Mouse (Mus musculus): ENCODE data around the gene Clk2. TPM values are rescaled to one million over a fixed set of nuclear protein-coding genes. Genes with fewer than 3 reads are reported as not detected.
A peak's percentile ranks its signal among the peaks of the same experiment; 100 is the strongest.

Gene Clk2
- polyA plus RNA-seq, 1 experiment from 2014 or later: 22.8 TPM

DNA sequence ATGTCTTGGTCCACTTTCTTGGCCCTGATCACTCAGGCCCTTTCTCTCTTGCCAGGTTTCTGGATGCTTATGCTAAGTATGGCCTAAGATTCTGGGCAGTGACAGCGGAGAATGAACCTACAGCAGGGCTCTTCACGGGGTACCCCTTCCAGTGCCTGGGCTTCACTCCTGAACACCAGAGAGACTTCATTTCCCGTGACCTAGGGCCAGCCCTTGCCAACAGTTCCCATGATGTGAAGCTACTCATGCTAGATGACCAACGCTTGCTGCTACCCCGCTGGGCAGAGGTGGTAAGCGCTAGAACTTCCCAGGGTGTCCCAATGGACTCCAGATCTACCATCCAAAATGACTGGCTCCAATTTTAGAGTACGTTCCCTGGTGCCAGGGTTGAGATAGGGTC lies 41.5 kb downstream of the Clk2 start:
- Histone ChIP-seq H3K9ac (ENCODE audit: low read depth, low read length) (no peak overlapping the region), H3K4me2 (no peak overlapping the region), H3K36me3 (ENCODE audit: control insufficient read depth, insufficient read depth, low read length) (peaks cover 39% of the 10 kb centered on the region), H3K9me3 (ENCODE audit: control insufficient read depth, low read length) (no peaks in the 10 kb centered on the region), H3K27me3 (replicated peaks; ENCODE audit: control insufficient read depth, insufficient read depth, low read length) (no peaks in the 10 kb centered on the region), H3K27ac (ENCODE audit: low read depth, low read length) (no peak overlapping the region), H3K4me1 (replicated peaks; ENCODE audit: control insufficient read depth, insufficient read depth, low read length) (peaks cover 3% of the 10 kb centered on the region), H3K4me3 (ENCODE audit: low read depth, low read length) (no peak overlapping the region)
- WGBS: 88% methylated on average over 7 of the region's 7 CpGs
- ATAC-seq (replicated peaks; ENCODE audit: low FRiP score): no peak
- DNase-seq (ENCODE audit: low spot score): no peak

GRCm38 (mm10) chr3:89206695-89207094 lies 42.1 kb downstream of the Clk2 start:
- Histone ChIP-seq H3K36me3 (ENCODE audit: control insufficient read depth, insufficient read depth, low read length) (peaks cover 39% of the 10 kb centered on the region), H3K27ac (ENCODE audit: low read depth, low read length) (no peak overlapping the region), H3K4me3 (ENCODE audit: low read depth, low read length) (no peak overlapping the region), H3K9me3 (ENCODE audit: control insufficient read depth, low read length) (no peaks in the 10 kb centered on the region), H3K9ac (ENCODE audit: low read depth, low read length) (no peak overlapping the region), H3K4me2 (no peak overlapping the region), H3K4me1 (replicated peaks; ENCODE audit: control insufficient read depth, insufficient read depth, low read length) (peaks cover 3% of the 10 kb centered on the region), H3K27me3 (replicated peaks; ENCODE audit: control insufficient read depth, insufficient read depth, low read length) (no peaks in the 10 kb centered on the region)
- DNase-seq (ENCODE audit: low spot score): no peak
- ATAC-seq (replicated peaks; ENCODE audit: low FRiP score): no peak
- WGBS: 84% methylated on average over 2 of the region's 2 CpGs

GRCm38 (mm10) chr3:89208075-89208657 lies 43.6 kb downstream of the Clk2 start:
- WGBS: 87% methylated on average over 13 of the region's 13 CpGs
- Histone ChIP-seq H3K4me3 (ENCODE audit: low read depth, low read length) (no peak overlapping the region), H3K4me1 (replicated peaks; ENCODE audit: control insufficient read depth, insufficient read depth, low read length) (peaks cover 10% of the 10 kb centered on the region), H3K36me3 (ENCODE audit: control insufficient read depth, insufficient read depth, low read length) (peaks cover 39% of the 10 kb centered on the region), H3K4me2 (no peak overlapping the region), H3K27ac (ENCODE audit: low read depth, low read length) (no peak overlapping the region), H3K9ac (ENCODE audit: low read depth, low read length) (no peak overlapping the region), H3K27me3 (replicated peaks; ENCODE audit: control insufficient read depth, insufficient read depth, low read length) (no peaks in the 10 kb centered on the region), H3K9me3 (ENCODE audit: control insufficient read depth, low read length) (no peaks in the 10 kb centered on the region)
- ATAC-seq (replicated peaks; ENCODE audit: low FRiP score): no peak
- no peak for DNase-seq (ENCODE audit: low spot score)

DNA sequence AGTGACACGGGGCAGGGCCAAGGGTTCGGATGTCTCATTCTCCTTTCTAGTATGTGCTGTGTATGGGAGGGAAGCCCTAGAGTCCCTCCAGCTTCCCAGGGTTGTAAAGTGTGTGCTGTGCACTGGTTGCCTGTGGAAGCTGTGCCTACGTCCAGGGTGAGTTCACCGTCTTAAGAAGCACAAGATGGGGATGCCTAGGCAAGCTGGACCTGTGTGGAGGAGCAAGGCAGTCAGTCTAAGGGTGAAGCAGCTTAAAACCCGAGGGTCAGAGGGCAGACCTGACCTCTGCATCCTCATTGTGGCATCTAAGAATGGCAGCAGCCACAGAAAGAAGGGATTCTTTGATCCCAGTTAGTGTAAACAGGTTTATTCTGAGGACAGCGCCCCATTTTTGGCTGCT lies 44.1 kb downstream of the Clk2 start:
- WGBS: 90% methylated on average over 6 of the region's 6 CpGs
- no peak overlapping the region for H3K27ac ChIP-seq (ENCODE audit: low read depth, low read length)
- no peaks in the 10 kb centered on the region for H3K27me3 ChIP-seq (replicated peaks; ENCODE audit: control insufficient read depth, insufficient read depth, low read length)
- ATAC-seq (replicated peaks; ENCODE audit: low FRiP score): no peak
- H3K9me3 ChIP-seq (ENCODE audit: control insufficient read depth, low read length): no peaks in the 10 kb centered on the region
- H3K36me3 ChIP-seq (ENCODE audit: control insufficient read depth, insufficient read depth, low read length): peaks cover 39% of the 10 kb centered on the region
- H3K4me3 ChIP-seq (ENCODE audit: low read depth, low read length): no peak overlapping the region
- no peak overlapping the region for H3K4me2 ChIP-seq
- DNase-seq (ENCODE audit: low spot score): no peak
- no peak overlapping the region for H3K9ac ChIP-seq (ENCODE audit: low read depth, low read length)
- H3K4me1 ChIP-seq (replicated peaks; ENCODE audit: control insufficient read depth, insufficient read depth, low read length): peaks cover 10% of the 10 kb centered on the region

- 91% methylated on average over 7 of the region's 7 CpGs for WGBS
- no peak for DNase-seq (ENCODE audit: low spot score)
- Histone ChIP-seq H3K4me3 (ENCODE audit: low read depth, low read length) (no peak overlapping the region), H3K4me1 (replicated peaks; ENCODE audit: control insufficient read depth, insufficient read depth, low read length) (peaks cover 14% of the 10 kb centered on the region), H3K27ac (ENCODE audit: low read depth, low read length) (no peak overlapping the region), H3K9ac (ENCODE audit: low read depth, low read length) (no peak overlapping the region), H3K4me2 (no peak overlapping the region), H3K27me3 (replicated peaks; ENCODE audit: control insufficient read depth, insufficient read depth, low read length) (no peaks in the 10 kb centered on the region), H3K9me3 (ENCODE audit: control insufficient read depth, low read length) (no peaks in the 10 kb centered on the region), H3K36me3 (ENCODE audit: control insufficient read depth, insufficient read depth, low read length) (peaks cover 36% of the 10 kb centered on the region)
- no peak for ATAC-seq (replicated peaks; ENCODE audit: low FRiP score)
Measured at GRCm38 (mm10) chr3:89209731-89210130, 45.1 kb downstream of the Clk2 start.

DNA sequence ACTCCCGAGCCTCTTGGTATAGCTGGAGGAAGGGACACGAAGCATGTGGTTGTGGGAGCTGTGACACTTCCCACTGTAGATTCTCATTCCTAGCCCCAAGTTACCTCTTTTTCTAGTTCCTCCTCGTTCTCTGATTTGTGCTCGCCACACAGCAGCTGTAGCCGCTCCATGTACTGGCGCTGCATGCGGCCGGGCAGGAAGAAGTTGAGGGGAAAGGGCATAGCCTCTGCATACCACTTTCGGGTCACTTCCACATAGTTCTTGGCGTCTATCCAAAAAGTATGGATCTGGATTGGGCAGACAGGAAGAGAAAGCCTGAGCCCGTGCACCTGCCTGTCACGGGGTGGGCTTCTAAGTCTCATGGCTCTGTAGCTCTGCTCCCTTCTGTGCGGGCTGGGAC lies 45.6 kb downstream of the Clk2 start:
- 85% methylated on average over 13 of the region's 13 CpGs for WGBS
- Histone ChIP-seq H3K4me3 (ENCODE audit: low read depth, low read length) (no peak overlapping the region), H3K4me2 (no peak overlapping the region), H3K9ac (ENCODE audit: low read depth, low read length) (no peak overlapping the region), H3K36me3 (ENCODE audit: control insufficient read depth, insufficient read depth, low read length) (peaks cover 33% of the 10 kb centered on the region), H3K27ac (ENCODE audit: low read depth, low read length) (no peak overlapping the region), H3K4me1 (replicated peaks; ENCODE audit: control insufficient read depth, insufficient read depth, low read length) (peaks cover 18% of the 10 kb centered on the region), H3K9me3 (ENCODE audit: control insufficient read depth, low read length) (no peaks in the 10 kb centered on the region), H3K27me3 (replicated peaks; ENCODE audit: control insufficient read depth, insufficient read depth, low read length) (no peaks in the 10 kb centered on the region)
- no peak for DNase-seq (ENCODE audit: low spot score)
- no peak for ATAC-seq (replicated peaks; ENCODE audit: low FRiP score)

- WGBS: 81% methylated on average over 7 of the region's 7 CpGs
- no peaks in the 10 kb centered on the region for H3K9me3 ChIP-seq (ENCODE audit: control insufficient read depth, low read length)
- no peak overlapping the region for H3K4me3 ChIP-seq (ENCODE audit: low read depth, low read length)
- no peak overlapping the region for H3K9ac ChIP-seq (ENCODE audit: low read depth, low read length)
- no peak for DNase-seq (ENCODE audit: low spot score)
- no peak overlapping the region for H3K27ac ChIP-seq (ENCODE audit: low read depth, low read length)
- no peaks in the 10 kb centered on the region; the same call in 1 of the 2 replicates for H3K27me3 ChIP-seq (replicated peaks; ENCODE audit: control insufficient read depth, insufficient read depth, low read length)
- H3K4me2 ChIP-seq: no peak overlapping the region
- ATAC-seq (replicated peaks; ENCODE audit: low FRiP score): no peak
- peaks cover 31% of the 10 kb centered on the region for H3K36me3 ChIP-seq (ENCODE audit: control insufficient read depth, insufficient read depth, low read length)
- peaks cover 24% of the 10 kb centered on the region for H3K4me1 ChIP-seq (replicated peaks; ENCODE audit: control insufficient read depth, insufficient read depth, low read length)
Measured at GRCm38 (mm10) chr3:89210731-89211130, 46.1 kb downstream of the Clk2 start.

DNA sequence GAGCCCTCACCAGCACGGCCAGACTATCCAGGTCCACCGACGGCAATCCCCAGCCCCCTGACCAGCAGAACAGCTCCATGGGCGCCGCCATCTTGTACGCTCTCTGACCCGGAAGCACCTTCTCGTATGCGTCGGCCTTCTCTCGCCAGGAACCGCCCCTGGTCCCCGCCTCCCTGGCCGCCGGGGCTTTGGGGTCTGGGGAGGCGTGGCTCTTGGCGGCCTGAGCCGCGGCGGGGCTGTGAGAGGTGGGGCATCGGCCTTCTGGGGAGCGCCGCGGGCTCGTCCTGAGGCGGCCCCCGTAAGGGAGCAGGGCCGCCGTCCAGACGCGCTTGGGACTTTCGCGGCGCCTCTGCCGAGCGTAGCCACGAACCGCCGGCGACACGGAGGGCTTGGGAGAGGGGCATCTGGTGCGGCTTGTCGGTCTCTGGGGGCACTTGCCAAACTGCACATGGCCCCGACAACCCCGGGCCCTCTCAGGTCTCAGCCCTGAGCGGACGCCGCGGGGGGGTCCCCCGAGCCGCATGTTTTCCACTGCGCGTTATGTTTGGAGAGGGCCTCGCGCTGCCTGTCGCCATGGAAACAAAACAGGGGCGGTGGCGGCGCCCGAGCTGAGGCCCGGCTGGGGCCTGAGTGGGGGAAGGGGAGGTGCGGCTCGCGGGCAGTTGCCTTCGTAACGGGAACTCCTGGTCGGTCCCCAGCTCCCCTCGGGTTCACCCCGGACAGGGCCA lies 49.4 kb downstream of the Clk2 start:
- Histone ChIP-seq H3K9me3 (ENCODE audit: control insufficient read depth, low read length) (no peaks in the 10 kb centered on the region), H3K4me1 (replicated peaks; ENCODE audit: control insufficient read depth, insufficient read depth, low read length) (peaks cover 25% of the 10 kb centered on the region), H3K4me2 (peak overlapping the region; percentile 91), H3K27ac (ENCODE audit: low read depth, low read length) (peak overlapping the region; percentile 82), H3K36me3 (ENCODE audit: control insufficient read depth, insufficient read depth, low read length) (peaks cover 15% of the 10 kb centered on the region), H3K4me3 (ENCODE audit: low read depth, low read length) (peak overlapping the region; percentile 71), H3K9ac (ENCODE audit: low read depth, low read length) (peak overlapping the region; percentile 72), H3K27me3 (replicated peaks; ENCODE audit: control insufficient read depth, insufficient read depth, low read length) (no peaks in the 10 kb centered on the region; the same call in 1 of the 2 replicates)
- under 1% methylated on average over 66 of the region's 69 CpGs for WGBS
- DNase-seq (ENCODE audit: low spot score) (peak; percentile 92), ATAC-seq (replicated peaks; ENCODE audit: low FRiP score) (peak; percentile 86)

Data from liver, embryonic 11.5 days (tissue).